Mouse (Mus musculus) CH12F3 (cell line): ENCODE measurements around the gene Dusp2.

Experiments
- in situ Hi-C: fragments of 300-500 bp; cut with MboI; formaldehyde crosslinking; loops from 2 replicates; pipeline ENCODE4 v1.14.3; 2020; ENCODE audit warnings: low sequenced_read_pairs

Dusp2 gene

DNA sequence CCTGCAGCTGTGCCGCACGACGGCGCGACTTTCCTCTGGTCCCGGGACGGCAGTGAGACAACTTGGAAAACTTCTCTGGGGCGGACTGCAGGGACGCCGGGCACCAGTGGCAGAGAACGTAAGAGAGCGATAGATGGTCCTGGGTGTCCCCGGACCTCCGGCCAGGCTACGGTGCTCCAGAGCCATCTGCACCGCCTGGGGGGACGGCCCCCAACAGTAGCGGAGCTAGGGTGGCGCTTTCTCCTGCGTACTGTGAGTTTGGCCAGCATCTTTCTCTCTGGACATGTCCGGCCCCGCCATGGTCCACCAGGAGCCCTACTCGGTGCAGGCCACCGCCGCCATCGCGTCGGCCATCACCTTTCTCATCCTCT lies 27.3 kb downstream of the Dusp2 start:
- in situ Hi-C loops: loop anchor here (5.0 to 10.0 kb wide), 2 partner anchors 62 to 84 kb away; partner anchors contain the start of gene Gpat2

- in situ Hi-C loops: loop anchor here (5.0 to 10.0 kb wide), 2 partner anchors 61 to 84 kb away; partner anchors contain the start of gene Gpat2
These were observed 27.7 kb downstream of the Dusp2 start for GRCm38 (mm10) chr2:127363696-127364095.

- in situ Hi-C loops: loop anchor here (5.0 to 10.0 kb wide), 2 partner anchors 60 to 83 kb away; partner anchors contain the start of gene Gpat2
These were observed 28.5 kb downstream of the Dusp2 start for GRCm38 (mm10) chr2:127364452-127364851.

DNA sequence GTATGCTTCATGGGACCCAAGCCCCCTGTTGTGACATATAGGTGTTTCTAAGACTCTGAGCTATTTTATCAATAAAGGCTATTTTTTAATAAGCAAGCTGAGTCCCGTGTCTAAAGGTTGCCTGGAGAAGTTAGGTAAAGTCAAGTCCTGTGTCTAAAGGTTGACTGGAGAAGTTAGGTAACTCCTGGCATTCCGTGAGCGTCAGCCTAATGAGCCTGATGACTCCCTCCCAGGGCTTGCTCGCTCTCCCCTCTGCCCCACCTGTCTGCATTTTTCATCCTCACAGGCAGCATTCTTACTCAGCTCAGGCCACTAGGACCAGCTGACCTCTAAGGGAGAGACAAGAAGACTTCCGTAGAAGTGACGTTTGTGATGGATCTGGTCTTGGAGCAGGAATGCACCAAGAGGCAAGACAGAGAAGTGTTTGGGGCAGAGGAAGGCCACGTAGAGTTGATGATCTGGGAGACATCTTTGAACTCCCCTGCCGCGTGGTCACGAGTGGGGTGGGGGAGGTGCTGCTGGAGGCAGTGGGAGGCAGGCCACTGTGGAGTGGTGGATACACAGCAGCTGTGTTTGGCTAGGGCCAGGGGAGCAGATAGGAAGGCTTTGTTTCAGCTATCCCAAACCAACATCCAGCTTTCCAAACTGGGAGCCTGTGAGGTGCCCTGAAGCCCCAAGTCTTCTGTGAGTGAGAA lies 31.3 kb downstream of the Dusp2 start:
- in situ Hi-C loops: loop anchor here (10.0 kb wide), 1 partner anchor 58 kb away; the partner anchor contains the start of gene Gpat2

DNA sequence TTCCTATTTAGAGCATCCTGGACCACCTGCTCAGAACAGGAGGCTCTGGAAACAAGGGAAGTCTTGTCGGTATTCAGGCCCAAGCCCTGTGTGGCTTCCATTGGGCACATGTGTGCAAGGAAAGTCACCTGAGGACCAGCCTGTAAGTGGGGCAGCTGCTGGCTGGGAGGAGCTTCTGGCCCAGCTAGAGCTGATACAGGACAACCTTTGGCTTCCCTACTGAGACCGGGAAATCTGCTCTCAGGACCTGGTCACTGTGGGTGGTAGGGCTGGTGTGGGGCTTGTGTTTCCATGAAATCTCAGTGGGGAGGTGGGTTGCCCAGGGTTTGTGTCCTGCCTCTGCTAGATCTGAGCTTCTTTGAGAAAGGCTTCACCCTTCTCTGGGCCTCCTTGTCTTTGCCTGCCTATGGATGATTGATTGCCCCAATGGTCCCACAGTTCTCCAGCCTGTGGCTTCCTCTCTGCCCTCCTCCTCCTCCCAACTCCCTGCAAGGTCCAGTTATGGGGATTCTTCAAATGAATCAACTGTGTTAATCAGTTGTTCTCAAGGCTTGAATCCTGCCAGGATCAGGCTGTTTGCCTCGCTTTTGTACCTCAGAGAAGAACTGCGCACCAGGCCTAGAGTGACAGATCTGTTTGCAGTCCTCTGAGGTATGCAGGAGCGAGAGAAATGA lies 33.9 kb downstream of the Dusp2 start:
- in situ Hi-C loops: loop anchor here (10.0 kb wide), 1 partner anchor 55 kb away; the partner anchor contains the start of gene Gpat2

- in situ Hi-C loops: no loop called here
These were observed 34.9 kb downstream of the Dusp2 start for GRCm38 (mm10) chr2:127370561-127371483.

DNA sequence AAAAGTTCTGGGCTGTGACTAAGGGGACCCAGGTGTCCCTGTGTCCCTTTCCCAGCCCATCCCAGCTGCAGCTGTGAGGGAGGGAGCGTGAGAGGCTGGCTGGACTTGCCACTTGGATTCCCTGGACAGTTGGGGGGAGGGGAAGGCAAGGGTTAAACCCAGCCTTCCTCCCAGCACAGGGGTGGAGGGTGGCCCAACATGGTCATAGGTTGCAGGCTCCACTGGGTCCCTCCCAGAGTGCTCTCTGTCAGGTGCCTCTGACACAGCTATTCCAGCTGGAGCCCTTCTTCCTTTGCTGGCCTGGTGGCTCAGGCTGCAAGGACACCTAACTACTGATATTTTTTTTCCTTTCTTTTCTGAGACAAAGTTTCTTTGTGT lies 35.5 kb downstream of the Dusp2 start:
- in situ Hi-C loops: no loop called here

DNA sequence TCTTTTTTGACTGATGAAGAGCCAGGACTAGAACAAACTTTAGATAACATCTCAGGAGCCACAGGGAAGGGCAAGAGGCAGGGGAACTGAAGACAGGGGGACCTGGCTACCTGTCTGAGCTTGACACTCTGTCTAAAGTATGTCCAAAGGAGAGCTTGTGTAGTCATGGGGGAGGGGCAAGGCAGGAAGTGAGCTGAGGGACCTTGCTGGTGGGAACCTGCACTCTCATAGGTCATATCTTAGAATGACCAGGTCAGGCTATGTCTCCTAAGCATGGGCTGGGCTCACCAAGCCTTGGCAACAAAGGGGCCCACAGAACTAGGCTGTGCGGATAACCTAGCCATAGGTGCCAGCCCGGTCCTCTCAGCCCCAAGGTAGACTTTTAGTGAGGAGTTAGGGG lies 36.1 kb downstream of the Dusp2 start:
- in situ Hi-C loops: no loop called here

DNA sequence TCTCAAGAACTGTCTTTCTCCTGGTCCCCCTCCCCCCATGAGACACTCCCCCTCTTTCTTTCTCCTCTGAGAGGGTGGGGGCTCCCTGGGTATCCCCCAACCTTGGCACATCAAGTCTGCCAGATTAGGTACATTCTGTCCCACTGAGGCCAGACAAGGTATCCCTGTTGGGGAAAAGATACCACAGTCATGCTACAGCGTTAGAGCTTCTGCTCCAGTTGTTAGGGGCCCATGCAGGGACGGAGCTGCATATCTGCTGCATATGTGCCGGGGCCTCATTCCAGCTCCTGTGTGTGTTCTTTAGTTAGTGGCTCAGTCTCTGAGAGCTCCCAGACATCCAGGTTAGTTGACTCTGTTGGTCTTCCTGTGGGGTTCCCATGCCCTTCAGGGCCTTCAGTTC lies 38.2 kb downstream of the Dusp2 start:
- in situ Hi-C loops: no loop called here

GRCm38 (mm10) chr2:127375087-127375486 lies 39.1 kb downstream of the Dusp2 start:
- in situ Hi-C loops: no loop called here

DNA sequence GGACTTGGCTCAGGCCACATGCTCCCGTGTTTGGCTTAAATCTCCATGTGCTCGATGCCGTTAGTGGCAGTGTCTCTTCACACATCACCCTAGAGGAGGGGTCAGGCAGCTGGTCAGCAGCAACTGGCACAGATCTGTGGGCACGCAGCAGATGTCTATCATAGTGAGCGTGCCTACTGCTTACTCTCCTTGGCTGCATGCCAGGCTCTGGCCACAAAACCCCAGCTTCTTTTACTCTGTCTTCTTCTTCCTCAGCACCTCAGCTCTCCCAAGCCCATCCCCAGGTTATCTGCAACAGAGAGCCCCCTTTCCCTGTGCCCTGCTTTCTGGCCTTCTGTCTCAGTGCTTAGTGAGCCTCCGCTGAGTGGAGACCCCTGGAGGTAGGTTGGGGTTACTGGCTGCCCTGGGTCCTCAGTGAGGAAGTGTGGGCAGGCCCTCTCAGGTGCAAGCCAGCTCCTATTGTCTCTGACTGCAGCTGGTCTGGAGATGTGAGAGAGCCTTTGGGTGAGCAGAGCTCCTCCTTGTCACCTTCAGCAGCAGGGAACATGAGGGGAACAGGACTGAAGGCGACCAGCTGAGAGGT lies 39.9 kb downstream of the Dusp2 start:
- in situ Hi-C loops: no loop called here

DNA sequence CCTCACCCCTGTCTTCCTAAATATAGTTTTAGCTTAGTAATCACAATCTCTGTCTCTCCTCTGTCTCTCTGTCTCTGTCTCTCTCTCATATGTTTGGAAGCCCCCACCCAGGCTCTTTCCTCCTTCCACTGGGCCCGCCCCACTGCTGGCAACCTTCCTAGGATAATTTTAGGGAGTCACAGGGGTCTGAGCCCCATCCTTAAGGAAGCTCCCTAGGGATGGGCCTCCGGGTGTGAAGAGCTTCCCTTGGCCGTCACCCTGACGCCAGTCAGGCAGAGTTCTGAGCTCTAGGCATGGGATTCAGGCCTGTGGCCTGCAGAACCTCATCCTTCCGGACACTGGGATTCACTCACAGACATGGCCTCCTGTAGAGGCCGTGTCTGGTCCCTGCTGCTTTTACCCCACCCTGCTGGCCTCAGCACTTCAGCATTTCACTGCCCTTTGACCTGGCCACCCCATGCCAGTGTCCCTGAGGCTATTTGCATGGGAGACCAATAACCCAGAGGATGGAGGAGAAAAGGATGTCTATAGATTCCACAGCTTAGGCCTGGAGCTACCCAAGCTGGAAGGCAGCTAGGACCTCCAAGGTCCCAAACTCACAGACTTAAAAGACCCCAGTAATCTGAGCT lies 40.6 kb downstream of the Dusp2 start:
- in situ Hi-C loops: no loop called here

- in situ Hi-C loops: no loop called here
These were observed 42.1 kb downstream of the Dusp2 start for GRCm38 (mm10) chr2:127377942-127378610.

GRCm38 (mm10) chr2:127378611-127378990 lies 42.6 kb downstream of the Dusp2 start:
- in situ Hi-C loops: no loop called here

DNA sequence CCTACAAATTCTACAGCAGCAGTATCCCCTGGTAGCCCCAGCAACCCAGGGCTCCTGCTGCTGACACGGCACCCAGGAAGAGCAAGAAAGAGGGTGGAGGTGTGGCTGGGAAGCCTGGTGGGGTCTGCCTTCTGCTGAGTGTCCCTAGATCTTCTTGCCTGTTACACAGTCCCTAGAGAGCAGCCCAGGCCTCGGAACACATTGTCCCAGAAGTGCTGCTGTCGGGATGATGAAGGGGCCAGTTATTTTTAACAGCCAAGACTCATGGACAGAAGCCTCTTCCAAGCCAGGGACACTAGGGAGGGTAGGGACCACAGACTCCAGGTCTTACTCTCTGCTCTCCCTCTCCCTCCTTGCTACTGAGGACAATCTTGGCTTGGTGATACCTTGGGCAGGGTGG lies 43.3 kb downstream of the Dusp2 start:
- in situ Hi-C loops: no loop called here

GRCm38 (mm10) chr2:127383881-127384280 lies 47.9 kb downstream of the Dusp2 start:
- in situ Hi-C loops: no loop called here

DNA sequence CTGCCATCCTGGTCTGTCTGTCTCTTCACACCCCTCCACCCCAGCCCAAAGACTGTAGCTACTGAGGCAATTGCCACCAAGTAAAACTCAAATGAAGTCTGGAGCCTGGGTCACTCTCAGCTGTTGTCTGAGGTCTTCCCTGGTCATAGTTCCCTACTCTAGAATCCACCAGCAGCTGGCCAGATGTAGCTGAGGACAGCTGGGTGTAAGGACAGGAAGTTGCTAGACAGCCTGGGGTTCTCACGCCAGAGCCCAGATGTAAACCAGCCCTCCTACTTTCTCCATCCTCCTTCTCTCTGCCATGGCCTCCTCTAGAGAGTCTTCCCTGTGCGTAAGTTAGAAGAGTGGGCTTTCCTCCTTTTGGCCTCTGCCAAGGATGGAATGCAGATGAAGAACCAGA lies 51.6 kb downstream of the Dusp2 start:
- in situ Hi-C loops: no loop called here
